Mouse (Mus musculus) mesoderm, embryonic 11.5 days (tissue): ENCODE measurements around the gene Aar2.

Source experiments
- DNase-seq: peaks from one replicate; pipeline ENCODE4 v3.0.0-alpha.2; 2012; ENCODE audit warnings: low read depth, low spot score

Gene Aar2

DNA sequence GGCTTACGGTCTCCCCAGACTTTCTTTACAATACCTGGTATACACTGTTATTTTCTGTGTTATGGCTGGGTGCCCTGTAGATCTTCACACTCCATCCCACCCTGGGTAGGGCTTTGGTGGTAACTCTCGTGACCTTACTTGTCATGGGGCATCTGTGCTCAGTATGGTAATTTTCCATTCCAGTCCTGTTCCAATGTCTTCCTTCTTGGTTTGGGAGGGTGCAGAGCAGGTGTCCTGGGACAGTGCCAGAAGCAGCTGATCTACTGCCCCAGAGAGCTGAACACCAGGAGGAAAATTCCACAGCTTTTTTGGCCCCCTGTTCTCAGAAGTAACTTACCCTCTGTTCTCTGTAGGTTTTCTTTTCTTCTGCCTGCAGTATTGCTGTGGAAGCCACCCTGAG is 19.1 kb downstream of the Aar2 start:
- DNase-seq: no peak

DNA sequence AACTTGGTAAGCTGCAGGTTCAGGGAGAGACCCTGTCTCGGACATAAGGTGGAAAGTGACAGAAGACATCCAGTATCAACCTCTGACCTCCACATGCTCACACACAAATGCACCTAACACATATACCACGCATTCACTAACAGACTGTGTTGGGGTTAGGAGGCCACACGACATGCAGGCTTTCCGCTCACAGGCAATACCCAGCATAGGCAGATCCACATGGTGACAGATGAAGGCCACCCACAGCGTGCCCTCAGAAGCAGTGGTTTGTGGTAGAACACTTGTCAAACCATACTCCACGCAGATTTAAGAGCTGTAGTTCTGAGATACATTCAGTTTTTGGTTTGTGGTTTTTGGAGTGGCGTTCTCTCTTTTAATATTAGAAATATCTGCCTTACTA is 21.3 kb downstream of the Aar2 start:
- no peak for DNase-seq

DNA sequence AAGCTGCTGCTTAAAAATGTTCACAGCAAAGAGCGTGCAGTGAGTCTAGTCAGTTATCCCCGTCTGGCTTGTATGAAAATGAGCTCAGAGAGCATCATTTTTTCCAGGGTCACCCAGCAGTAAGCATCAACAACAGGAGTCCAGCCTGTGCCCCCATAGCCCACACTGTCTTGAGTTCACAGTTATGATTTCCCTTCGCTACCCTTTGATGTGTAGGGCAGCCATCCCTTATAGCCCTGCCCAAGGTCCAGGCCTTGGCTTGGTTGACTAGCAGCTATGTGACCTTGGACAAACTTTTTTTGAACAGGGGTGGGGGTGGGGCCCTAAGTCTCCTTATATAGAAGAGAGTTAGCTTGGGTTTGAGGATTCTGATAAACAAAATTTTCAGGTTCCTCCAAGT is 21.9 kb downstream of the Aar2 start:
- DNase-seq: no peak

DNA sequence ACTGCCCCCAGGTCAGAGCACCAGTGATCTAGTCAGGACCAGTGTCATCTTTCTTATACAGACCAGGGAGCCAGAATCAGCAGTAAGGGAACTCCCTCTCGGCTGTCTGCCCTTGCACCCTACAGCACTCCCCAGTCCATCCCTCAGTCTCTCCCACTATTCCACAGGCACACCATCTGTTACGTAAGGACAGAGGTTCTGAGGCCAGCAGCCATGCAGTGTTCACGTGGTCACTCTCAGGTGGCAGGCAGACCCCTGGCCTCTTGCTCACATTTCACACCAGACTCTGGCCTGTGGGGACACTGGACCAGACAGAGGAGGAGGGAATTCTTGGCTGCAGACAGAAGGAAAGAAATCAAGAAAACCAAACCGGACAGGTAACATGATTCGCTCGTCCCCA is 24.1 kb downstream of the Aar2 start:
- DNase-seq: no peak

DNA sequence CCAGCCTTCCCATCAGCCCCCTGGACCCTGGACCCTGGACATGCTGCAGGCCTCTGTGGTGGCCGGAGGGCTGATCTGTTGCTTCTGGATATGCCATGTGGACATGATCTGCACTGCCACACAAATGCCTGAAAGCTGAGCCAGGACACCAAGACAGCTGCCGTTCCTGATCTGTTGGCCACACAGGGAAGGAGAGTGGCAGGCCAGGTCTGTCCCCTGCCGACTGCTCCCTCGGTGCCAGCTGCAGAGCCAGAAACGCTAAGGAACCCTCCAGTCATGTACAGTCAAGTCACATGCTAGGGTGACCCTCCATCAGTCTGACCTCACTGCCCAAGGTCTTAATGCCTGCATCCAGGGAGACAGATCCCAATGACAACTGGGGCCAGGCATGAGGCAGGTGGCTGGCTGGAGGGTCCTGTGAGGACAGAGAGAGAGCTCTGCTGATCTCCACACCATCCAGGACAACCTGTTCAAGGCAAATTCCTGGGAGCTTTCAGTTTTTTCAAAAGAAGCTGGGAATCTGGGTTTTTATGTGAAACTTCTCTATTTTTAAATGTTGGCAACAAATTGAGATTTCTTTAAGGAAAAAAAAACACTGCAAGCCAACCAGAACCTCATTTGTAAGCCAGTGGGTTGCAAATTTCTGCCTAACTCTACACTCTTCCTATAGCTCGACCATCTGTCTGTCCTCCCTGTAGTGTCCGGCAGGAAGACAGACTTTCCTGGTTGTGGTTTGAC is 29.6 kb downstream of the Aar2 start:
- no peak for DNase-seq

DNA sequence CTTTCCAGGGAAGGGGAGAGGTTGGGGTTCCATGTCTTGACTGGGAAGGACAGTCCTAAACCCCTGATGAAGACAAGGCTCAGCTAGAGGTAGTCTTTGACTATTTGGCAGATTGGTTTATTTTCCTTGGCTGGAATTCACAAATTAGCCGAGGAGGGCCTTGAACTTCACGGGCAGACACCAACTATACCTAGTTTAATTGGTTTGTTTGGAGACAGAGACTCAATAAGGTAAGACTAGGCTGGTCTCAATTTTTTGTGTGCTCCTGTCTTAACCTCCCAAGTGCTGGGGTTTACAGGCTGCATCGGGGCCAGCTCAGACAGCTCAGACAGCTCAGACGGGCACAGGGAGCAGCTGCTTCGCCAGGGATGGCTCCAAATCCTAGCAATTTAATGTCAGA is 33.1 kb downstream of the Aar2 start:
- no peak for DNase-seq

DNA sequence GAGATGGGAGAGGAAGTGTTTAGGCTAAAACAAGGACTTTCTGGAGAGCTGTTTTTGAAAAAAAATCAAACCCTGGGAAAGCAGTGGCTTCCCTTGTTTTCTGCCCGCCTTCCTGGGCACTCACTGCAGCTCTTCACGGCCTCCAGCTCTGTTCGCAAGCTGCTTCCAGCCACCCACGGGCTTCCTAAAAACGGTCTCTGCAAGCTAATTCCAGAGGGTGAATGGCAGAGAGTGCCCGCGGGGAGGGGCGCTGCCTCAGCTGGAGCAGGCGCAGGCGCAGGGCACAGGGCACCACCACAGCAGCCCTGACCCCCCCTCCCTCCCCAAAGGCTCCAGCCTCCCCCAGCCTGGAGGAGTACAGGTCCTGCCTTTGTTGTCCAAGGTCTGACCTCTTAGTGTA is 33.9 kb downstream of the Aar2 start:
- DNase-seq: no peak

DNA sequence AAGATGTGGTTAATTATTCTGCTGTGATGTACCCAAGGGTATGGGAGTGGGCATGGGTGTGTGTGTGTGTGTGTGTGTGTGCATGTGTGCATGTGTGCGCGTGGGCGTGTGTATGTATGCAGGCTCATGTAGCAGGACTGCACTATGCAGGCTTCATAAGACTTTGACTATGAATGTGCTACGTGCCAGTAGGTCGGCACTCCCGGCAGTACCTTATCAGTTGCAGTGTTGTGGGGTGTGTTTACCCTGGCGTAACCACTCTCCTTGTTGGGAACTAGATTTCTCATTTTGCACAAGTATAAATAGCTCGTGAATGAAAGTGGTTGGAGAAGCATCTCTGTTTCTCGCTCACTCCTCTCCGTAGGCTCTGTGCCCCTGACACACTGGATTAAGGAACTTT is 35.5 kb downstream of the Aar2 start:
- DNase-seq: no peak

DNA sequence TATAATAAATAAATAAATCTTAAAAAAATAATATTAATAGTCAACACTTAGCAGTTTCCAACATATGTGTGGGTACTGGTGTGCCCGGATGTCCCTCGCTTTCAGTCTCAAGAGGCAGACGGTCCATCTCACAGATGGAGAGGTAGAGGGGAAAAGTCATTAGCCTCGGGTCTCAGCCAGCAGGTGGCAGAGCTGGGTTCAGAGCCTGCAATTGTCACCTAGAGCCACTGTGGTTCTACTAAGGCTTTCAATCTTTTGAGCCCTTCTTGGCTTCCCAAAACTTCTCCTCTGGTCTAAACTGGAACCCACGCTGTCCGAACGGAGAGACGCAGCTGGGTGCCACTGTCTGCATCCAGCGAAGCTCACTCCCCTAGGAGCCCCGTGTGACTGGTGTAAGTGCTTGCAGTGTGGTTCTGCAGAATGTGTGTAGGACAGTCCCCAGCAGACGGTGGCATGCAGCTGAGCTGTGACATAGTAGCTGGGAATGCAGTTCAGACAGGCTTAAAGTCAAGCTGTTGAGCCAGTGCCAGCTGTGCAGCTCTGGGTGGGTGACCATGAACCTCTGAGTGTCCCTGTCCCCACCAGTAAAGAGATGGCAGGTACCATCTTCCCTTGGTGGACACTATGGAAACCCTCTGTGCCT is 36.9 kb downstream of the Aar2 start:
- DNase-seq: peak; percentile 13

DNA sequence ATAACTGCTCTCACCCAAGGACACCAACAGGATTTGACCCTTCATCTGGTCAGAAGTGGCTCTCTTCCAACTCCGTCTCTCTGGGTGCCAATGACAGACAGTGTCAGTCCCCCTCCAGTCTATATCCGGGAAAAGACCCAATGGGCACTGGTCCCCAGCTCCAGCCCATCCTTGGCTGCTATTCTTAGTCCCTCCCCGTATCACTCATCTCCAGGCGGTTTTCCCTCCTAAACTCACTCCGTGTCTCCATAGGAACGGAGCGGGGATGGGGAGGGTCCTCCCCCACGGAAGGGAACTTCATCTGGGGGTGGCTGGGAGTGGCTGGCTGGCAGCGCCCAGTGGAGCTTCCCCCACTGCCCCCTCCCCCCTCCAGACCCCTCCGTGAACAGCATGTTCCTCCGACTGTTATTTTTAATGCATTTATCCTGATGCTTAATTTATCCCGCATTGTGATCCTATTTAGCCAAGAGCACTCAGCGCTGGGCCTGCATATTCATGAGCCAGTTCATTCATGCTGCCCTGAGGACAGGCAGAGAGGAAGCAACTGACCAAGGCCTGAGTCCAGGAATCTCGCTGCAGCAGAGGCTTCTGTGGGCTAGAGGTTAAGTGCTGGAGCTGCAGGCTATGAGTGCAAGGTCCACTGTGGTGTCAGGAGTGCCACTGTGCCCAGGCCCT is 37.5 kb downstream of the Aar2 start:
- DNase-seq: peak; percentile 34

DNA sequence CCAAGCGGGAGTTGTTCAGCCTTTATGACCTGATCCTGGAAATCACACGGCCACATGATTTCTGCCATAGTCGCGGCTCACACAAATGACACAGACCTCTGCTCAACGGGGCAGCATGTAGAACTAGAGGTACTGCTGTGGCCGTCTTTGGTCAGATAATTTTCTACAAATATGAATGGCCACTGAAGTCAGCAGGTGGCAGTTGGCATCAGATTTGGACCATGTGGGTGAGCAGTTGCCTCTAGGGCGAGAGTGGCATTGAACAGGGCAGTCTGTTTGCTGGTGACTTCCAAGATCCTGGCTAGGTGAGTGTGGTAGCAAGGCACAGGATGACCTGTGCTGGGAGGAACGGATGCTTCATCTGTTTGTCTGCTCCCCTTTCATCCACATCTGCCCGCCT is 42.1 kb downstream of the Aar2 start:
- no peak for DNase-seq

DNA sequence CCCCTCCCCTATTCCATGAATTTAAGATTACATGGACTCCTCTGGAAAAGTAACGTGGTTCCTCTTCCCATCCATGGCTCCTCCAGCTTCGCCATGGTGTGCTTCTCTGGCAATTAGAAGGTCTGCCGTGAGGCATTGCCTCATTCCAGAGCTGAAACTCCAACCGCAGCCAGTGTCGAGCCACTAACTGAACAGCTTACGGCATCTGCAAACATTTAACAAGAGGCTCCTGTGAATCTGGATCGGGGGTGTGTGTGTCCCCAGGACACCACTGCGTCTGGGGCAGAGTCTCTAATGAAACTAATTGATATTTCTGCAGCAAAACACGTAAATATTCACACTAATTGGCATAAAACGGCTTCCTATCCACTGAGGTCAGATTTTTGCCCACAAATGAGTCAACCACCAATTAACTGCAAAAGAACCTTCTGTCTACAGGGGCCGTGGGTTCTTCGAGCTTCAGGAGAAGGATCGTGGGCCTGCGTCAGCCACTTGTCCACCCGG is 47.7 kb downstream of the Aar2 start:
- no peak for DNase-seq

DNA sequence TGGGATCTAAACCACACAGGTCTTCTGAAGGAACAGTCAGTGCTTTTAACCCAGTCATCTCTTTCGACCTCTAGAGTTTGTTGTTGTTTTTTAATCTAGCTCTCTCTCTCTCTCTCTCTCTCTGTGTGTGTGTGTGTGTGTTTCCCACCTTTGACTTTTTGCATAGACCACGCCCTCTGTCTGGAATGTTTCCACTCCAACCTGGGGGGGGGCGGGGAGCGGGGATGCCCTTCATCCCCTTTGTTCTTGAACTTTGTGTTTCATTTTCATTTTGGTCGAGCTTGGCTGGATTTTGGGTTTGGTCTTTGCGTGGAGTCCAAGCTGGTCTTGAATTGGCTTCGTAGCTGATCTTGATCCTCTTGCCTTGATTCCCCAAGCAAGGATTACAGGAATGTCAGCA is 55.2 kb downstream of the Aar2 start:
- DNase-seq: no peak

DNA sequence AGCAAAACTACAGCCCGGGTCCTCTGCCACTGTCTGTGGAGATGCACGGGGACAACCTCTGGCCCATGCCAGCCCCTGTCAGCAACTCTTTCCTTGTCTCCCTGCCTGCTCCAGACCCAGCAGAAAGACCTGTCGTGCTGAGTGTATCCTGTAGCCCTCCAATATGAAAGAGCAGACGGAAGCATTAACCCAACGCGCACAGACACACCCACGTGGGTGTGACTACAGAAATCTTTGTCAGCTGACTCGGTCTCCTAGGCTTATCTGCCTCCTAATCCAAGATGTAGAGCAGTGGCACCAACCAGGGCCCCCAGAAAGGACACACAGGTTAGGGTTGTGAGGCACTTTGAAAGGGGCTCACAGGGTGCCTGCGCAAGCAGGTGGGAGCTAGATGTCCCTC is 56.3 kb downstream of the Aar2 start:
- no peak for DNase-seq

DNA sequence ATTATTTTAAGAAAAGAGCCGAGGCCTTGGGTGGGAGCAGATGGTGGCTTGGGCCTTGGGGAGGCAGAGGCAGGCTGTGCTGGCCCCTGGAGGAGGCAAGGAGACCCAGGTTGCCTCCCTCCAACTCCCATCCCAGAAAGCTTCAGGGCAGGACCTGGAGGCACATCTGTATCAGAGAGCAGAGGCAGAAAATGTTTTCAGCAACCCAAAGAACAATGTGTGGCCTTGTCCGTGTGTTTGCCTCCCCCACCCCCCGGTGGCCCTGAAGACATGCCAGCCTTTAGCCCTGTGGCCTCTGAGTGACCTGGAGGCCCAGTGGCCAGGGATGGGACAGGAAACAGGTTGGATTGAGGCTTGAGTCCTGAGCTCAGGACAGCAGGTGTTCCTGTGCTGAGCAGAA is 57.8 kb downstream of the Aar2 start:
- no peak for DNase-seq

DNA sequence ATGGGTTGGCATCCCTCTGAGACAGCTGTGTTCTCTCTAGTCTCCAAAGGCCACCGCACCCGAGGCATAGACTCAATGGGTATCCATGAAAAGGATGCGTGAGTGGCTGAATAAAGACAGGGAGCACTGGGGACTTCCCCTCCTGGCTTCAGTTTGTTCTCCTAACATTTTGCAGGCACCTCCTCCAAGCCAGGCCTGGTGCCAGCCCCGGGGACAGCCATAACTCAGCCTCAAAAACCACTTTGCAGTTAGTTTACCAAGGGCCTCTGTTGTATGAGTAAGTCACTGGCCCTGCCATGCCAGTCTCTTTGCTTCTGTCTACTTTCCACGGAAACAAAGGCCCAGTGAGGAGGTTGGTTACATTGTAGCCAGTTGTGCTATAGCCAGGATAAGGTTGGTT is 58.6 kb downstream of the Aar2 start:
- no peak for DNase-seq

DNA sequence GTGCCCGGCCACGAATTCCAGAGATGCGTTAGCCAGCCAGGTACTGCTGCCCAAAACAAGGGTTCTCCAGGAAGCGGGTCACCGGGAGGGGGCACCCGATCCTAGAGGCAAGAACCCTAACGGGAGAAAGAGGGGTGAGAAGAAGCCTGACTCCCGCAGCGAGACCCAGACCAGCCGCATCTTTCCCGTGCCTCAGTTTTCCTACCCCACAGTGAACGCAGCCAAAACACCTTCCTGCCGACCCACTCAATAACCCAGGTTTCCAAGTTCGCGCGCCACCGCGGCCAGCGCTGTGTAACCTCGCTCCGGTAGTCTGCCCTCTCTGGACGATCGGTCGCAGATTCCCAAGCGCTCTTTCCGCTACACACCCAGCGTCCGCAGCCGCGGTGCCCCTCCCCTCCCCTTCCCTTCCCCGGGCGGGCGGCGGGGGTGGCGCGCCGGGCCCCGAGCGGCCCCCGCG is 65.7 kb downstream of the Aar2 start:
- DNase-seq: peak; percentile 29

DNA sequence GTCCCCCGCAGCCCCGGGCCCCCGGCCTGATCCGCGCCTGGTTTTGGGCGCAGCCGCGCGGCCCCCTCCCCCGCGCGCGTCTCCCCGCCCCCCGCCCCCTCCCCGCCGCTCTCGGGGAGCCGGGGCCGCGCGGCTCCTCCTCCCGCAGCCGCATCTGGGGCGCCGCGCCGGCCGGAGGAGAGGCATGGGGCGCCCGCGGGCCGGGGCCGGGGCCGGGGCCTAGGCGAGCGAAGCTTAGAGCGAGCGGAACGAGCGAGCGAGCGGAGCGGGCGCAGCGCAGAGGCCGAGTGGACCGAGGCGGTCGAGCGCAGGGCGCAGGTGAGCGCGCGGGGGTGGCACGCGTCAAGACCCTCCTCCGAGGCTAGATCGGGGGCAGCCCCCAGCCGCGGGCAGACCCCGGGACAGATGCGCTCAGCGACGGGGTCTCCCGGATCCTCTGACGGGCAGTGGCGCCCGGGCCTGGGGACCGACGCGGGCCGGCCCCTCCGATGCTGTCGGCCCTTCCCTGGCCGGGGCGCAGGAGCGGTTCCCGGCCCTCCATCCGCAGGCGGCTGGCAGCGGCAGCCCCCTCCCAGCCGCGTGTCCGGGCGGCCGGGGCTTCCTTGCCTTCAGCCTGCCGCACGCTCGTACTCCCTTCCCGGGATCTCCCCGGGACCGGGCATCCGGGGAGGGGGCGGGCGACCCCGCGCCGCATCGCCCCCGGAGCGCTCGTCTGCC is 66.3 kb downstream of the Aar2 start, which contains the start of gene Dlgap4:
Dlgap4 (plus strand) TSS at position 165 of the 717 bp plus-strand sequence.
- peak; percentile 25 for DNase-seq

DNA sequence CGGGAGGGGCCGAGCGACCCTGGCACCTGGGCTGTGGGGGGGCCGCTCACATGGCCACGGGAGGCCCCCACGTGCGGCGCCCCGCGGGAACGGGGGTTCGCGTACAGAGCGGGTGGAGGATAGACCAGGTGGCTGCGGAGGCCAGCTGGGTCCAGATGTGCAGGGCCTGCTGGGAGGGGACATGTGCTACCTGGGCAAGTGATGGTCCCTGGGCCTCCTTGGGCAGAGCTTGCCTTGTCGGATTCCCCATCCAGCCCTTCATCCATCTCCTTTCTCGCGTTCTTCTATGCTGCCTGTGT is 66.8 kb downstream of the Aar2 start:
- no peak for DNase-seq

DNA sequence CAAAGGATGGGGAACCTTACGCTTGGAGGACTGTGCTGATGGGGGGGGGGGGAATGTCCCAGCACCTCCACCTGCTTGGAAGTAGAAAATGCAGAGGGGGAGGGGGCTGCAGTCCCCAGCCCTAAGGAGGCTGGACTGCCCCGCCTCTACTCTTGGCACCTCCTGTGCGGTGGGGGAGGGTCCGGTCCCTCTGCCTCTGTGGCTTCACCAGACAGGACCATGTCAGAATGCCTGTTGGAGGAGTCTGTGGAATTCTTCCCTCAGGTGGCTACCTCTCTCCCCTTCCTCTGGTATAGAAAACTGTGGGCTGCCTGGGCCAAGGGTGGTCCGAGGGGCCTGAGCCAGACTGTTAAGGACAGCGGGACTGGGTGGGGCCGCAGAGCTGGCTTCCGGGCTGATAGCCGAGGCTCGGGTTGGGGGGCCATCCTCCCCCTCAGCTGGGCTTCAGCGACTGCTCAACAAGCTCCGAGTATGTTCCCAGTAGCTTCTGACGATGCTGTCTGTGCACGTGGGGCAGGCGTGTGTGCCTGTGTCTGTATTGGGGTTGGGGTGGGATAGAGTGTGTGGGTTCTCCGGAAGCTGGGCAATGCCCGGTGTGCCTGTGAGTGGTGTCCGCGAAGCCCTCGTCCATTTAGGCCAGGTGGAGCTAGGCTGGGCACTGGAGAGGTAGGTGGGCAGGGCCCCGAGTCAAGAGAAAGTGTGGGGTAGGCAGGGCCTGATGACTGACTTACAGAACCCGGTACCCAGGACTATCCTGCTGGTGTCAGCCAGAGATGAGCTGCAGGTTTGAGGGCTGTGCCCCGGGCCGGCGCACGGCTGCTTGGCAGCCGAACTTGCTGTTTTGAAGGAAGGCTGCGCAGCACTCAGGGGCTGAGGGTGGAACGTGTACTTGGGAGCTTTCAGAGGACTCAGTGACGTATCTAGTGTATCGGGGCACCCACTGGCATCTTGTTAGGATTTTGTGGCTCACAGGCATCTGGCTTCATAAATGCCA is 67.6 kb downstream of the Aar2 start:
- no peak for DNase-seq

DNA sequence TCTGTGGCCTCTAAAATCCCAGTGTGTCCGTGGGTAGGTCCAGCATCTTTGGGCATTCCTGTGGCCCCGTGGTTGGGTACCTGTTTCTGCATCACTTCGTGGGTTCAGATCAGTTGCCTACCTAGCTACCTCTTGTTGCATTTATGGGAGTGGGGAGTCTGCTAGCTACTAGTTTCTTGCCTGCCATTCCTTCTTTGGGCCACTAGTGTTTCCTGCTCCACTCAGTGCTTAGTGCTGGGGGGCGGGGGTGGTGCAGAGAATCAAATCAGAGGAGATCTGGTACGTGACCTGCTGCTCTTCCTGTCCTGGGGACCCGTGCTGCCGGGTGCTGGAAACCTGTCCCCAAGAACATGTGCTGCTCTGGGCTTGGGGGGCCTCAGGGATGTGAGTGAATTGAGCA is 69.1 kb downstream of the Aar2 start:
- no peak for DNase-seq
